In the genomic region with DNA sequence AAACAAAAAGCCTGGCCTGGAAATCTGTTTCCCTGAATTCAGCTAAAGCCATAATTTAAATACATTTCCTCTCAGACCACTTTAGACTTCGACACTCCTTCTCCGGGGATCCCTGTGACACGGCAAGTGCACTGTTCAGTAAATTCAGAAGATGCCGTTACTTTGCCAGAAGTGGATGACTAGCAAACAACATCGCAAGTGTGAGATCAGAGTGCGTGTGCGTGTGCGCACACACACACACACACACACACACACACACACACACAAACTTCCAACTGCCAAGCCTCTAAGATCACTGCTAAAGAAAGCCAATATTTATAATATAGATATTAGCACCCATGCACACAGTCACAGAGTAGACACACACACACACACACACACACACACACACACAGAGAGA, we compare ENCODE assay signal across 9 mouse cellular contexts. TPM values are rescaled to one million over a fixed set of nuclear protein-coding genes. Genes with fewer than 3 reads are reported as not detected.
DNase-seq lines count a peak whose midpoint lies in the region; ATAC-seq lines count a peak whose summit lies in the region.
"Had no signal": no experiment of that assay in that cellular context is flagged by ENCODE, and none has a peak within 500 bp of the region (broad histone marks: within the 10 kb centered on the region; RNA-seq: fewer than 3 reads in every experiment).

No protein-coding gene starts in this region.

- H3K27ac ChIP-seq in forebrain, embryonic 13.5 days: no peak overlapping the region
- no peak overlapping the region for H3K27ac ChIP-seq in forebrain, embryonic 11.5 days (ENCODE audit: low read depth, low read length)
- no peak overlapping the region for H3K27ac ChIP-seq in lung, embryonic 15.5 days
- no peak overlapping the region for H3K27ac ChIP-seq in hindbrain, embryonic 16.5 days (ENCODE audit: low read depth, low read length)
- no peak overlapping the region for H3K27ac ChIP-seq in neural tube, embryonic 14.5 days (ENCODE audit: low read depth, low read length)

- H3K27me3 ChIP-seq in forebrain, embryonic 13.5 days: peaks cover 15% of the 10 kb centered on the region
- H3K27me3 ChIP-seq in forebrain, embryonic 11.5 days (ENCODE audit: control insufficient read depth, insufficient read depth, low read length): no peaks in the 10 kb centered on the region
- no peaks in the 10 kb centered on the region for H3K27me3 ChIP-seq in lung, embryonic 15.5 days
- no peaks in the 10 kb centered on the region for H3K27me3 ChIP-seq in hindbrain, embryonic 16.5 days (replicated peaks; ENCODE audit: control insufficient read depth, insufficient read depth, low read length)
- no peaks in the 10 kb centered on the region for H3K27me3 ChIP-seq in neural tube, embryonic 14.5 days (ENCODE audit: control insufficient read depth, insufficient read depth, low read length)

- peak overlapping the region; percentile 43; the same call in 1 of the 2 replicates for H3K9ac ChIP-seq in forebrain, embryonic 13.5 days
- no peak overlapping the region for H3K9ac ChIP-seq in forebrain, embryonic 11.5 days (ENCODE audit: low read length)
- no peak overlapping the region for H3K9ac ChIP-seq in lung, embryonic 15.5 days
- no peak overlapping the region for H3K9ac ChIP-seq in hindbrain, embryonic 16.5 days (ENCODE audit: low read depth, low read length)
- no peak overlapping the region for H3K9ac ChIP-seq in neural tube, embryonic 14.5 days (replicated peaks; ENCODE audit: low read depth, low read length)

- peak; percentile 8; the same call in 1 of the 2 replicates for ATAC-seq in forebrain, embryonic 13.5 days
- ATAC-seq in forebrain, embryonic 11.5 days (replicated peaks; ENCODE audit: low FRiP score): no peak
- ATAC-seq in lung, embryonic 15.5 days (ENCODE audit: borderline replicate concordance, extremely low read depth, low FRiP score, low TSS enrichment): no peak
- ATAC-seq in hindbrain, embryonic 16.5 days: no peak
- no peak for ATAC-seq in neural tube, embryonic 14.5 days (ENCODE audit: low read depth)

- H3K36me3 ChIP-seq in forebrain, embryonic 13.5 days (ENCODE audit: poor library complexity, severe bottlenecking): no peaks in the 10 kb centered on the region
- H3K36me3 ChIP-seq in forebrain, embryonic 11.5 days (ENCODE audit: control insufficient read depth, insufficient read depth, low read length): no peaks in the 10 kb centered on the region
- no peaks in the 10 kb centered on the region for H3K36me3 ChIP-seq in lung, embryonic 15.5 days
- H3K36me3 ChIP-seq in hindbrain, embryonic 16.5 days (ENCODE audit: control insufficient read depth, insufficient read depth, low read length): no peaks in the 10 kb centered on the region
- no peaks in the 10 kb centered on the region for H3K36me3 ChIP-seq in neural tube, embryonic 14.5 days (ENCODE audit: control insufficient read depth, insufficient read depth, low read length)

- peak overlapping the region; percentile 51 for H3K4me2 ChIP-seq in forebrain, embryonic 13.5 days
- H3K4me2 ChIP-seq in forebrain, embryonic 11.5 days (ENCODE audit: low read depth, low read length, severe bottlenecking): no peak overlapping the region
- peak overlapping the region; percentile 56 for H3K4me2 ChIP-seq in lung, embryonic 15.5 days
- peak overlapping the region; percentile 46 for H3K4me2 ChIP-seq in hindbrain, embryonic 16.5 days (ENCODE audit: low read length)
- peak overlapping the region; percentile 45 for H3K4me2 ChIP-seq in neural tube, embryonic 14.5 days (ENCODE audit: low read depth, low read length)

- no peaks in the 10 kb centered on the region for H3K9me3 ChIP-seq in forebrain, embryonic 13.5 days (replicated peaks)
- H3K9me3 ChIP-seq in forebrain, embryonic 11.5 days (ENCODE audit: control insufficient read depth, low read length): no peaks in the 10 kb centered on the region
- H3K9me3 ChIP-seq in lung, embryonic 15.5 days: no peaks in the 10 kb centered on the region
- no peaks in the 10 kb centered on the region for H3K9me3 ChIP-seq in hindbrain, embryonic 16.5 days (ENCODE audit: control insufficient read depth, low read length)
- H3K9me3 ChIP-seq in neural tube, embryonic 14.5 days (ENCODE audit: control insufficient read depth, low read length): no peaks in the 10 kb centered on the region

- peak overlapping the region; percentile 20; the same call in 1 of the 2 replicates for H3K4me3 ChIP-seq in forebrain, embryonic 13.5 days
- H3K4me3 ChIP-seq in forebrain, embryonic 11.5 days (ENCODE audit: low read depth, low read length): no peak overlapping the region
- H3K4me3 ChIP-seq in lung, embryonic 15.5 days: no peak overlapping the region
- H3K4me3 ChIP-seq in hindbrain, embryonic 16.5 days (ENCODE audit: low read length): peak overlapping the region; percentile 25; the same call in 1 of the 2 replicates
- peak overlapping the region; percentile 23 for H3K4me3 ChIP-seq in neural tube, embryonic 14.5 days (ENCODE audit: low read depth, low read length)

- 65% methylated on average over 8 of the region's 8 CpGs for WGBS in forebrain, embryonic 13.5 days
- 88% methylated on average over 8 of the region's 8 CpGs for WGBS in forebrain, embryonic 11.5 days
- 47% methylated on average over 8 of the region's 8 CpGs for WGBS in lung, embryonic 15.5 days
- WGBS in hindbrain, embryonic 16.5 days: 67% methylated on average over 8 of the region's 8 CpGs
- WGBS in neural tube, embryonic 14.5 days: 57% methylated on average over 8 of the region's 8 CpGs

- peaks cover 22% of the 10 kb centered on the region for H3K4me1 ChIP-seq in forebrain, embryonic 13.5 days
- H3K4me1 ChIP-seq in forebrain, embryonic 11.5 days (replicated peaks; ENCODE audit: control insufficient read depth, insufficient read depth, low read length): no peaks in the 10 kb centered on the region
- peaks cover 10% of the 10 kb centered on the region for H3K4me1 ChIP-seq in lung, embryonic 15.5 days
- no peaks in the 10 kb centered on the region; the same call in none of the 2 replicates for H3K4me1 ChIP-seq in hindbrain, embryonic 16.5 days (ENCODE audit: control insufficient read depth, insufficient read depth, low read depth, low read length)
- H3K4me1 ChIP-seq in neural tube, embryonic 14.5 days (ENCODE audit: control insufficient read depth, insufficient read depth, low read length): no peaks in the 10 kb centered on the region

- no peak for DNase-seq in forebrain, embryonic 11.5 days (ENCODE audit: low spot score)
- no peak for DNase-seq in lung, postnatal 4 days
- DNase-seq in cerebellum, postnatal 25 days: no peak
- no peak for DNase-seq in ovary, postnatal 36 days (ENCODE audit: low spot score)

RNA-seq across cellular contexts. Expression of a gene that starts 3.7 kb away (rescaled TPM):
- polyA plus RNA-seq in forebrain, embryonic 13.5 days (2015; fragmentation: Nextera tagmentation; extraction: Ambion mirVana): 0.48 and 1.0 TPM in 2 replicates
- polyA plus RNA-seq in forebrain, embryonic 11.5 days (2014; fragmentation: Nextera tagmentation; extraction: Ambion mirVana): 0.52 and 0.97 TPM in 2 replicates
- polyA plus RNA-seq in lung, embryonic 15.5 days (2015; fragmentation: Nextera tagmentation; extraction: Ambion mirVana): 1.1 and 1.2 TPM in 2 replicates
- 0.12 and 0.20 TPM in 2 replicates for polyA plus RNA-seq in hindbrain, embryonic 16.5 days (2015; fragmentation: Nextera tagmentation; extraction: Ambion mirVana)
- polyA plus RNA-seq in neural tube, embryonic 14.5 days (2014; fragmentation: Nextera tagmentation; extraction: Ambion mirVana): 0.43 TPM in 1 of 2 replicates, not detected in the other

RNA-seq across cellular contexts. Expression of a gene that starts 30.6 kb away (rescaled TPM):
- not detected in 2 replicates for polyA plus RNA-seq in forebrain, embryonic 13.5 days (2015; fragmentation: Nextera tagmentation; extraction: Ambion mirVana)
- not detected in 2 replicates for polyA plus RNA-seq in forebrain, embryonic 11.5 days (2014; fragmentation: Nextera tagmentation; extraction: Ambion mirVana)
- polyA plus RNA-seq in lung, embryonic 15.5 days (2015; fragmentation: Nextera tagmentation; extraction: Ambion mirVana): 0.08 and 0.12 TPM in 2 replicates
- not detected in 2 replicates for polyA plus RNA-seq in hindbrain, embryonic 16.5 days (2015; fragmentation: Nextera tagmentation; extraction: Ambion mirVana)
- 0.13 TPM in 1 of 2 replicates, not detected in the other for polyA plus RNA-seq in neural tube, embryonic 14.5 days (2014; fragmentation: Nextera tagmentation; extraction: Ambion mirVana)
- polyA plus RNA-seq: C2C12 had no signal

Comparison
In these comparisons a context has a peak if more than half of its experiments do, and no peak if none do; other contexts are left out.
1. H3K4me3 ChIP-seq: peak in forebrain, embryonic 13.5 days (single experiment), hindbrain, embryonic 16.5 days (single experiment) and neural tube, embryonic 14.5 days (single experiment); none in forebrain, embryonic 11.5 days (single experiment) and lung, embryonic 15.5 days (single experiment).